Mouse (Mus musculus) cerebellum, adult 2 months (tissue): ENCODE measurements around the gene Slc25a48.

ENCODE experiments used
- CTCF ChIP-seq: fragments of 200-500 bp; IDR thresholded peaks from 2 replicates; pipeline ENCODE4 v1.5.1; 2011; ENCODE audit warnings: low read depth, mild to moderate bottlenecking, control low read depth, low read length, moderate library complexity, borderline replicate concordance; ENCODE audit not compliant: insufficient read depth
- POLR2A ChIP-seq: fragments of 200-500 bp; IDR thresholded peaks from 2 replicates; pipeline ENCODE4 v1.6.1; 2011; ENCODE audit warnings: low read length, control low read depth, borderline replicate concordance; ENCODE audit not compliant: insufficient read depth

DNA sequence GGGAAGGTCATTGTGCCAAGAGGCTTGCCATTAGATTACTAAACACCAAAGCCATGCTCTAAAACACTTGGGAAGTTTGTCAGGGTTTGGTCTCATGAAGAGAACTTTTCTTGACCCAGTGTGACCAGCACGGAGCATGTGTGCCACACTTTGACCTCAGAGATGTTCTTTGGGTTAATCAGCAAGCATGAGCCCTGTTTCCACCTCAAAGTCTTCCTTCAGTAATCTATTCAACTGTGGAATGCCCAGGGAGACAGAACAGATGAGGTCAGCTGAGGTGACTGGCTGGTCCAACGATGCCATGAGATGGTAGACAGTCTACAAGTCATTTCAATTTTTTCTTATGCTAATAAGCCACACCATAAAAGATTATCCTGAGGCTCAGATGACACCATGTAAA is 71.6 kb downstream of the Slc25a48 start:
- TF ChIP-seq CTCF (no peak), POLR2A (no peak)
